Mouse (Mus musculus) cortical plate, adult 2 months (tissue): ENCODE measurements at regions not wholly inside any gene's neighbourhood (a gene's known extent, or its start where the extent isn't known, plus 50 kb on each side); places are given as distances from the start of the nearest gene placed in this dataset.

Experiments used
- CTCF ChIP-seq: fragments of 200-500 bp; IDR thresholded peaks from 2 replicates; pipeline ENCODE4 v1.5.1; 2011; ENCODE audit warnings: mild to moderate bottlenecking, control low read depth, low read length; ENCODE audit not compliant: insufficient read depth; ENCODE audit errors: extremely low read depth
- POLR2A ChIP-seq: fragments of 200-500 bp; IDR thresholded peaks from 2 replicates; pipeline ENCODE4 v1.6.1; 2011; ENCODE audit warnings: mild to moderate bottlenecking, low read length, control low read depth; ENCODE audit not compliant: insufficient read depth; ENCODE audit errors: extremely low read depth

DNA sequence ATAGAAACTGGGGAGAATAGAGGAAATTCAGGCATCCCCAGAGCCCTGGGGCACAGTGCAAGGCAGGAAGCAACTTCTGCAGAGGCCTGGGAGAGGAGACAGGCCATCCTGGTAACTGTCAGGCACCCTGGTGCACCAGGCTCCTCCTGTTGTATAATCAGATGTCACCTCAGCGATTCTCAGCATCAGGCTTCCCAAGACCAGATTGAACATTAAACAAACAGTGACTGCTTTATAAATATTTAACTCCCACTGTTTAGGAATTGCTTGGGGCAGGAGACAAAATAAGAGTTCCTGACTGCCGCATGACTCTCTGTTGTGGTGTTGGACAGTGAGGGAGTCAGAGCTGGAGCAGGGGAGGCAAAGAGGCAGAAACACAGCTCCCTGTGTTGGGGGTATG lies 1210.1 kb upstream of the A1bg start:
- no peak for TF ChIP-seq POLR2A
- TF ChIP-seq CTCF, result no peak
